ENCODE assay signal across 30 mouse cellular contexts in genomic region chr11:113009376-113009775, GRCm38 (mm10).
DNase-seq lines count a peak whose midpoint lies in the region; ATAC-seq and TF ChIP-seq lines count a peak whose summit lies in the region.
"Had no signal": no experiment of that assay in that cellular context is flagged by ENCODE, and none has a peak within 500 bp of the region (broad histone marks: within the 10 kb centered on the region; RNA-seq: fewer than 3 reads in every experiment).

No protein-coding gene starts in this region.

- intact Hi-C loops in left cerebral cortex, adult 2 months (cut with DNase I), result no loop called here
- intact Hi-C loops in left cerebral cortex, postnatal 10 days (cut with DNase I), result no loop called here

- H3K27ac ChIP-seq in left cerebral cortex, adult 2 months, result no peak overlapping the region
- H3K27ac ChIP-seq: forebrain, embryonic 13.5 days; heart, embryonic 15.5 days; hindbrain, embryonic 12.5 days; hindbrain, postnatal 0 days; intestine, embryonic 15.5 days; layer of hippocampus, adult 2 months; limb, embryonic 12.5 days; liver, embryonic 15.5 days; lung, embryonic 15.5 days; neural tube, embryonic 12.5 days; stomach, postnatal 0 days had no signal

- ATAC-seq in frontal cortex, adult (ENCODE audit: low TSS enrichment), result peak; percentile 74
- ATAC-seq: CD4-positive, CD25-positive, alpha-beta regulatory T cell, adult 4 months; forebrain, embryonic 13.5 days; intestine, embryonic 15.5 days had no signal

- no peak for DNase-seq in frontal cortex, postnatal 10 days (ENCODE audit: low spot score in 2 of 2)
- DNase-seq in left cerebral cortex, adult 2 months (ENCODE audit: extremely low spot score in 1 of 2, low spot score in 2 of 2), result peak; percentile 39 to 46
- no peak for DNase-seq in left cerebral cortex, postnatal 10 days (ENCODE audit: extremely low spot score in 1 of 2, low spot score in 2 of 2)
- DNase-seq in 3134 (ENCODE audit: extremely low read depth, insufficient read length, low spot score), result peak; percentile 39
- peak; percentile 32 to 42 for DNase-seq in left cerebral cortex, adult 9 months (ENCODE audit: low spot score in 2 of 2)
- no peak for DNase-seq in gastrocnemius, postnatal 10 days
- DNase-seq: adrenal gland, postnatal 14 days; cerebellum, adult 18-20 months; cerebellum, postnatal 10 days; gastrocnemius, postnatal 14 days; heart, postnatal 36 days; kidney, adult 2 months; kidney, postnatal 36 days; thymus, adult 18-20 months; thymus, postnatal 36 days had no signal

- no peak for TF ChIP-seq CTCF in left cerebral cortex, adult 2 months (IDR thresholded peaks at IDR 0.05)

- H3K4me3 ChIP-seq in left cerebral cortex, adult 2 months, result no peak overlapping the region
- H3K4me3 ChIP-seq: erythroblast, embryonic 14.5 days; forebrain, embryonic 13.5 days; heart, embryonic 15.5 days; hindbrain, embryonic 12.5 days; intestine, embryonic 15.5 days; layer of hippocampus, adult 2 months; limb, embryonic 12.5 days; liver, embryonic 15.5 days; lung, embryonic 15.5 days; myocyte; neural tube, embryonic 12.5 days had no signal

Comparison
In these comparisons a context has a peak if more than half of its experiments do, and no peak if none do; other contexts are left out.
1. DNase-seq: peak in left cerebral cortex, adult 2 months (2 of 2), 3134 (single experiment) and left cerebral cortex, adult 9 months (2 of 2); none in frontal cortex, postnatal 10 days (0 of 2), left cerebral cortex, postnatal 10 days (0 of 2) and gastrocnemius, postnatal 10 days (single experiment).